Mouse (Mus musculus) forebrain, embryonic 15.5 days (tissue): Measurements from ENCODE around the gene Htt. TPM values are rescaled to one million over a fixed set of nuclear protein-coding genes. Genes with fewer than 3 reads are reported as not detected.

Experiments used
- ATAC-seq: fragments of 200-750 bp; cut with Nextera tagmentation; replicated peaks from 2 replicates; pipeline ENCODE4 v1.8.0; 2017; ENCODE audit warnings: mild to moderate bottlenecking, moderate TSS enrichment, moderate library complexity
- H3K27ac ChIP-seq: fragments of 300-500 bp; sonication (generic); replicated peaks from 2 replicates; pipeline ENCODE4 v1.5.1; 2015; ENCODE audit warnings: mild to moderate bottlenecking, inconsistent platforms
- H3K27me3 ChIP-seq: fragments of 300-500 bp; sonication (generic); 2 replicates; pipeline ENCODE4 v1.6.1; 2015; ENCODE audit warnings: inconsistent platforms
- H3K36me3 ChIP-seq: fragments of 300-500 bp; sonication (generic); 2 replicates; pipeline ENCODE4 v1.6.1; 2015; ENCODE audit warnings: mild to moderate bottlenecking, inconsistent platforms
- H3K4me1 ChIP-seq: fragments of 300-500 bp; sonication (generic); 2 replicates; pipeline ENCODE4 v1.6.1; 2015; ENCODE audit warnings: inconsistent platforms
- H3K4me2 ChIP-seq: fragments of 300-500 bp; sonication (generic); replicated peaks from 2 replicates; pipeline ENCODE4 v1.6.1; 2015; ENCODE audit warnings: mild to moderate bottlenecking, inconsistent platforms
- H3K4me3 ChIP-seq: fragments of 300-500 bp; sonication (generic); 2 replicates; pipeline ENCODE4 v1.5.1; 2015; ENCODE audit warnings: mild to moderate bottlenecking, inconsistent platforms
- H3K9ac ChIP-seq: fragments of 300-500 bp; sonication (generic); replicated peaks from 2 replicates; pipeline ENCODE4 v1.6.1; 2015; ENCODE audit warnings: mild to moderate bottlenecking, inconsistent platforms
- H3K9me3 ChIP-seq: fragments of 300-500 bp; sonication (generic); 2 replicates; pipeline ENCODE4 v1.6.1; 2016; ENCODE audit warnings: inconsistent platforms
- WGBS: fragments of 180-500 bp; shearing (Covaris S2); methylation state at CpG from one replicate; pipeline ENCODE4 v1.1.7; 2015; ENCODE audit warnings: mixed read lengths; 5-methylcytosine and 5-hydroxymethylcytosine counted together
- polyA plus RNA-seq: library from polyadenylated mRNA; unstranded; fragments of >200 nt; fragmentation: Nextera tagmentation; extraction: Ambion mirVana; gene quantifications from 2 replicates; pipeline ENCODE4 v1.2.1, GENCODE M21; 2015

Htt gene
- polyA plus RNA-seq, 1 experiment from 2014 or later: 13.6 TPM

DNA sequence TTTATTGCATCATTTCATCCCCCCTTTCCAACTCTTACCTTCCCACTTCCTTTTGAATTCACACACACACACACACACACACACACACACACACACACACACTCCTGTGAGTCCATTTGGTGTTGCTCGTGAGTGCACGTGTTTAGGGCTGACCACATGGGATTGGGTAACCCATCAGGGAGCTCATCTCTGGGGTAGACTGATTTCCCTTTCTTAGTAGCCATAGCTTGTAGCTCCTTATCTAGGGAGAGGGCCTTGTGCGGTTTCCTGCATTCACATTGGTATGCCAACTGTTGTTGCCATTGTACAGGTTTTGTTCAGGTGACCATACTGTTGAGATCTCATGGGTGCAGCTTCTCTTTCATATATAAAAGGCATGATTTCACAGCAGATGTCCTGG lies 181.9 kb downstream of the Htt start:
- H3K4me2 ChIP-seq: no peak overlapping the region
- ATAC-seq: no peak
- WGBS: 90% methylated on average over 3 of the region's 3 CpGs

DNA sequence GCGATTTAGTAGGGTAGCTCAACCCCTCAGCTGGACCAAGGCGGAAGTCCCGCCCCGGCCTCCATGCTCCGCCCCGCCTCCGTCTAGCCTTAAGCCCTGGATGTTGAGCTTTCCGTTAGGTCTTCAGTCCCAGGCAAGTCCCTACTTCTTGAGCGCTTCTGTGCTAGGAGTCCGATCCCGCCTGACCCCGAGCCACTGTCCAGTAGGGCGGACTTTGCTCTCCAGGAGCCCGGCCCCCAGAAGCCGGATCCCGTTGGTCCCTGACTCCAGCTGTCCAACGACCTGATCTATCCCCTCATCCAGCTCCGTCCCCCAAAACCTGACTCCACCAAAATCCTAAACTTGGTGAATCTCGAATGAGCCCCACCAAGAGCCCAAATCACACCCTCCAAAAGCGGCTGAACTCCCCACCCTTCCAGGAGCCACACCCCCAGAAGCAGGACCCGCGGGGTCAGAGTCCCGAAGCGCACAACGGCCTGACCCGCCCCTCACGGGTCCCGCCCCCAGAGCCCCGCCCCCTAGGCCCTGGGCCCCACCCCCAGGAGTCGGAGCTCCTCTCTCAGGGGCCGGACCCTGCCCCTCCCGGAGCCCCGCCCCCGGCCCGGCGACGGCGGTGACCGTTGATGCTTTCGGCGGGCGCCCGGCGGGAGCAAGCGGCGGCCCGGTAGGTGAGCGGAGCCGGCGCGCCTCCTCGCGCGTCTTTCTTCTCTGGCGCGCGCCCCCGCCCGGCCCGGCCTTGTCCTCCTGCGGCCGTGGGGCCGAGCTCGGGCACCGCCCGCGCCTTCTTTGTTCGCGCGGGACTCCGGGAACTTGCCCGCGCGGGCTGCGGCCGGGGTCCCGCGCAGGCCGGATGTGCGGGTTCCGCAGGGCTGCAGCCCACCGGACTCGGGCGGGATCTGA lies 187.6 kb downstream of the Htt start, which contains the start of gene Rgs12:
Rgs12 (plus strand) TSS at position 585 of the 900 bp plus-strand sequence.
- Histone ChIP-seq H3K4me2 (peak within 1 kb of the TSS; percentile 82), H3K27me3 (no peaks in the 10 kb centered on the region), H3K9ac (peak within 1 kb of the TSS; percentile 98), H3K27ac (peak within 1 kb of the TSS; percentile 90), H3K4me3 (peak within 1 kb of the TSS; percentile 91), H3K4me1 (peaks cover 33% of the 10 kb centered on the region), H3K36me3 (peaks cover 5% of the 10 kb centered on the region; the same call in 1 of the 2 replicates), H3K9me3 (no peaks in the 10 kb centered on the region)
- under 1% methylated on average over 74 of the region's 84 CpGs for WGBS
- ATAC-seq: peak; percentile 88

More for the DNA sequence above, 181.9 kb downstream of the Htt start:
- Histone ChIP-seq H3K9me3 (no peaks in the 10 kb centered on the region), H3K27ac (no peak overlapping the region), H3K36me3 (no peaks in the 10 kb centered on the region), H3K9ac (no peak overlapping the region), H3K4me3 (no peak overlapping the region), H3K27me3 (no peaks in the 10 kb centered on the region), H3K4me1 (peaks cover 8% of the 10 kb centered on the region; the same call in 1 of the 2 replicates)

DNA sequence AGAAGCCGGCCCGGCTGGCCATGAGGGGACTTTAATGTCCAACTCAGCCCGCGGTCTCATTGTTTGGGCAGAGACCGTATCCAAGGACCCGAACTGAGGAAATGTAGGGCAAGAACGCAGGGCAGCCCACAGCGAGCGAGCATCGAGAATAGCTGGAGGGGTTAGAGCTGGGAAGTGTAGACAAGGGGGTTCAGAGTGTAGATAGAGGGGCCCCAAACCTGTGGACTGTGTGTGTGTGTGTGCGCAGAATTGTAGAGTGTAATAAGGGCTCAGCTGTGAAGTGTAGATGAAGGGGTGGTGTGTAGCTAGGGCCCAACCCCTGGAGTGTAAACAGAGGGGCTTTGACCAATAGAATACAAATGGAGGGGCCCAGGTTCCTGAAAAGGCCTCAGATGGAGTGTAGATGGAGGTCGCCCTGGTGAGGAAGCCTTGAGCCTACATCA lies 188.2 kb downstream of the Htt start:
- Histone ChIP-seq H3K9me3 (no peaks in the 10 kb centered on the region), H3K27me3 (no peaks in the 10 kb centered on the region), H3K9ac (peak overlapping the region; percentile 98), H3K4me3 (peak overlapping the region; percentile 91), H3K27ac (peak overlapping the region; percentile 90), H3K4me2 (peak overlapping the region; percentile 82), H3K4me1 (peaks cover 39% of the 10 kb centered on the region), H3K36me3 (peaks cover 5% of the 10 kb centered on the region; the same call in 1 of the 2 replicates)
- WGBS: under 1% methylated on average over 12 of the region's 12 CpGs
- peak; percentile 67 for ATAC-seq

DNA sequence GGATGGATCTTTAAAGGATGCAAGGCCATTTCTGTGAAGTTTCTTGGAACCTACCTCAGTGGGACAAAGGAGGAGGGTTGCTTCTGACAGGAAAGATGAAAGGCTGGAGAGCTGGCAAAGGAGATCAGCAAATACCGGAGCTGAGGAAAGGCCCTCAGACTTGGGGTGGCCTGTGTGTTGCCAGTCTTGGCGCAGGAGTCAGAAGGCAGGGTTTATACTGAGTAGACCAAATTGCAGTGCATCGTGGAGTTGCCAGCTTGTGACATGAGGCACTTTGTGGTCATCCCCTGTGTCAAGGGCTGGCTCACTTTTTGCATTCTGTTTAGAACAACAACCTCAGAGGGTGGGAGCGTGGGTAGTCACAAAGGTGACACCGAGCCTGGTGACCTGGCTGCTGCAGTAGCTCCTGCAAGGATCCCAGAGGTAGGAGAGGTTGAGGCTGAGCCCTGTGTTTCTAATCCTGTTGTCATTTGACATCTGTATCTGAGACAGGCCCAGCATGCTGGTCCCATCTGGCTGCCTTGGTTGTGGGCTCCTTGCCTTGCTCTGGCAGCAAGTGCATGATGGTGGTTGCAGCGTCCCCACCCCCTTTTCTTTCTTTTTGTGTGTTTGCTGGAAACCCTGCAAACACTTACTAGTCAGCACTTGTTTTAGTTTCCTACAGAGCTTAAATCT lies 189.1 kb downstream of the Htt start:
- H3K27me3 ChIP-seq: no peaks in the 10 kb centered on the region
- peak overlapping the region; percentile 98 for H3K9ac ChIP-seq
- peaks cover 47% of the 10 kb centered on the region for H3K4me1 ChIP-seq
- H3K4me2 ChIP-seq: peak overlapping the region; percentile 82
- H3K4me3 ChIP-seq: peak overlapping the region; percentile 91
- ATAC-seq: no peak
- H3K27ac ChIP-seq: peak overlapping the region; percentile 90
- H3K36me3 ChIP-seq: peaks cover 5% of the 10 kb centered on the region; the same call in 1 of the 2 replicates
- no peaks in the 10 kb centered on the region for H3K9me3 ChIP-seq
- 50% methylated on average over 6 of the region's 6 CpGs for WGBS

DNA sequence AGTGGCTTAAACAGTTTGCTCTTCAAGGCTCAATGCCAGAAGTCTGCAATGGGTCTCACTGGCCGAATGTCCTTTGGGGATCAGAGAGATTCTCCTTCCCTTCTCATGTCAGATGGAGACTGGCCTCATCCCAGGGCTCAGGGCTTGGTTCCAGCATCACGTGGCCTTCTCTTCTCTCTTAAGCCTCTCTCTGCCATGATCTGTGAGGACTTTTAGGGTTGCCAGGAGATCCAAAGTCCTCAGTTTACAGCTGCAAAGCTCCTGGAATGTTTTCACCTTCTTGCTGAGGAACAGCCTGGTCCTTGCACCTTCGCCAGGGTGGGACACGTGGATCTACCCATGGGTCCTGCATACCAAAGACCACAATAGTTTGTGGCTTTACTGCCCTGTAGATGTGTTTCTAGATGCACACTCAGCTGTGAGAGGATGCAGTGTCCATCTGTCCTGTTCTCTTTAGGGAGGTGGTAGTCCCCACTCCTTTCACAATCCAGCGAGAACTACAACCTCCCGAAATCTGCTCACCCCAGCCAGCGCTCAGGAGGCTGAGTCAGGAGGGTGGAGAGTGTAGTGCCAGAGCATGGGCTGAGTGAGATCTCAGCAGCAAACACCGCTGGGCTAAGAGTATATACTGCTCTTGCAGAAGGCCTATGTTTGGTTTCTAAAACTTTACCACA lies 189.8 kb downstream of the Htt start:
- peaks cover 54% of the 10 kb centered on the region for H3K4me1 ChIP-seq
- no peaks in the 10 kb centered on the region for H3K9me3 ChIP-seq
- peaks cover 5% of the 10 kb centered on the region; the same call in 1 of the 2 replicates for H3K36me3 ChIP-seq
- WGBS: 88% methylated on average over 8 of the region's 8 CpGs
- no peak overlapping the region for H3K9ac ChIP-seq
- peak overlapping the region; percentile 91 for H3K4me3 ChIP-seq
- H3K4me2 ChIP-seq: peak overlapping the region; percentile 82
- peak overlapping the region; percentile 90 for H3K27ac ChIP-seq
- no peak for ATAC-seq
- no peaks in the 10 kb centered on the region for H3K27me3 ChIP-seq

DNA sequence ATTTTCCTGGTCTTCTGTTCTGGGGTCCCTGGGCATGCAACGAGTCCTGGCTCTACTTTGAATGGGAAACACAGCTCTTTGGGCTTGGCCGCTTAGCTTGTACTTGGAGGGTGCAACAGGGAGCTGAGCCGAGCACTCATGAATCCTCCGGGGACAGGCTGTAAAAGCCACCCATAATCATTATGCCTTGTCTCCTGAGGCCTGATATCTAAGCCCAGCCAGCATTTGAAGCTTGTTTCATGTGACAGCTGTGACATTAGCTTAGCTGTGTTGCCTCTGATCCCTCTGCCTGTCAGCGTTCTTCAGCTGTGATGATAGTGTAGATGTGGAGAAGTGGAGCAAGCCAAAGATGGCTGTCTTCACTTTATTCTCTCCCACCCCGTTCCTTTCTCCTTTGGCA lies 193.0 kb downstream of the Htt start:
- Histone ChIP-seq H3K27me3 (no peaks in the 10 kb centered on the region), H3K4me1 (peaks cover 56% of the 10 kb centered on the region), H3K27ac (no peak overlapping the region), H3K9me3 (no peaks in the 10 kb centered on the region), H3K36me3 (peaks cover 5% of the 10 kb centered on the region; the same call in 1 of the 2 replicates), H3K4me3 (no peak overlapping the region), H3K9ac (no peak overlapping the region), H3K4me2 (no peak overlapping the region)
- WGBS: 74% methylated on average over 6 of the region's 6 CpGs
- no peak for ATAC-seq

DNA sequence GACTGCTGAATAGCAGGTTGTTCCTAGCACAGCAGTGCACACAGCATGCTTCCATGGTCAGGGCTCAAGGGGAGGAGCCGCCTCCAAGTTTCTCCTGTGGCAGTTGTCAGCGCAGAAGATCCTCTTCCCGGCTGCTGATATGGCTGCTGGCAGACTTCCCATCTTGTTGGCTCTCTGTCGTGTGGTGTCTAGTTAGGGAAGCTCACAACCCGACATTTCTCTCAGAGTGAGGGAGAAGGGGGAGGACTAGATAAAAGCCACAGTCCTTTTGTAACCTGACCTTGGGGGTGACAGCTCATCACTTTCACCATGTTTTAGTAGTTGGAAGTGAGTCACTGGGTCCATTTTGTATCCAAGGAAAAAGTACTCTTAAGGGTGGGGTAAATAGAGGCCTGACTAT lies 194.1 kb downstream of the Htt start:
- Histone ChIP-seq H3K9me3 (no peaks in the 10 kb centered on the region), H3K27ac (no peak overlapping the region), H3K4me1 (peaks cover 47% of the 10 kb centered on the region), H3K4me2 (no peak overlapping the region), H3K9ac (no peak overlapping the region), H3K27me3 (no peaks in the 10 kb centered on the region), H3K36me3 (peaks cover 5% of the 10 kb centered on the region; the same call in 1 of the 2 replicates), H3K4me3 (no peak overlapping the region)
- no peak for ATAC-seq
- 49% methylated on average over 5 of the region's 5 CpGs for WGBS

DNA sequence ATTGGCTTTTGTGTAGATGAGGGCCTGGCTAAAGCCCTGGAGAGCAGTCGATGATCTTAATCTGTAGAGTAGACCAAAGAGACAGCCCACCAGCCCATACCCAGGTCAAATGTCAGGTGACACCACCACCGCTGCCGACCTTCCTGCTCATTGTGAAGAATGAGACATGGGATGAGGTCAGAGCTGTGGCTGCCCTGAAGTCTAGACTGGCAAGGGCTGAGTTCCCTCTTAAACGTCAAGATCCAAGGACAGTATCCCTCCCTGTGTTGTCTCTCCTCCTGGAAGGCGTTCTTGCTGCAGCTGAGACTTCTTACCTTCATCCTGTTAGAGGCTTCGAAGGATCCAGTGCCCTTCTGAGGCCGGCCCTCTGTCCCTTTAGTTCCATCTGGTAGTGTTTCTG lies 194.6 kb downstream of the Htt start:
- no peak for ATAC-seq
- 89% methylated on average over 7 of the region's 7 CpGs for WGBS
- H3K4me3 ChIP-seq: no peak overlapping the region

DNA sequence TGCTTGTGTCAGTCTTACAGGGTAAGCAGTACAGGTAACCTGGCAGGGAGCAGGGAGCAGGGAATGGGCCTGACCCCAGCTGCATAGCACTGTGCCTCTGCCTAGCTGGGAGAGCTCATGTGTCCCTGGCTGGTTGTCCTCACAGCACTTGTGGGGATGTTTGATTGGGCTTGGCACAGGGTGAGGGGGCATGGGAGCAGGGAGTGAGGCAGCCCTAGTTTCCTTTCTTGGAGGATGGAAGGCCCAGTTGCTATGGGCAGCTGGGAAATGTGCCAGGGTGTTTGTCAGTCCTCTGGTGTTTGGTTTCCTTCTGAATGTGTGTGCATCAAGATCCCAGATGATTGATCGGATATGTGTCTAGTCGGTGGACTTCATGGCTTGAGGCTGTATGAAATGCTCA lies 195.5 kb downstream of the Htt start:
- no peak overlapping the region for H3K4me3 ChIP-seq
- H3K9ac ChIP-seq: no peak overlapping the region
- 0 out of 2 replicates have a peak overlapping the region, but pooled peaks have one; percentile 27 for H3K27ac ChIP-seq
- peaks cover 5% of the 10 kb centered on the region; the same call in 1 of the 2 replicates for H3K36me3 ChIP-seq
- no peaks in the 10 kb centered on the region for H3K27me3 ChIP-seq
- ATAC-seq: peak; percentile 67
- WGBS: 48% methylated on average over 2 of the region's 2 CpGs
- no peaks in the 10 kb centered on the region for H3K9me3 ChIP-seq
- no peak overlapping the region for H3K4me2 ChIP-seq
- peaks cover 38% of the 10 kb centered on the region for H3K4me1 ChIP-seq

More for the DNA sequence above, 194.6 kb downstream of the Htt start:
- H3K4me1 ChIP-seq: peaks cover 42% of the 10 kb centered on the region
- no peak overlapping the region for H3K9ac ChIP-seq
- H3K27ac ChIP-seq: no peak overlapping the region
- peaks cover 5% of the 10 kb centered on the region; the same call in 1 of the 2 replicates for H3K36me3 ChIP-seq
- H3K27me3 ChIP-seq: no peaks in the 10 kb centered on the region
- H3K9me3 ChIP-seq: no peaks in the 10 kb centered on the region
- H3K4me2 ChIP-seq: no peak overlapping the region

DNA sequence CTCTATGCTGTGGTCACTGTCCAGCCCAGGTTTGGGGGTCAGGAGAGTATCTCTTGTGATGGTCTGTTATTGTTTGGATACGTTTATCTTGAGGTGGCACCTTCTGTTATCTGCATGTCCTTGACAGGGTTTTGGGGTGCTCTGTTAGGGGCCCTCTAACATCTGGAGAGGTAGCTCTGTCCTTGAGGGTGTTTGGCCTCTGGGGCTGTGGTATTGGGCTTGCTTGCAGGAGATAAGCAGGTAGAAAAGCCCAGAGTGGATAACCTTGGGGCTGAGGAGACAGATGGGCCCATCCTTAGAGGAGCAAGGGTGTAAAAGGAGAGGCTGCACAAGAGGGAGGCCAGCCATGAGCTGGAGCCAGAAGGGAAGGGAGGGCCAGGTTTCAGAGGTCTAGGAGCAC lies 198.5 kb downstream of the Htt start:
- Histone ChIP-seq H3K9me3 (no peaks in the 10 kb centered on the region), H3K27ac (no peak overlapping the region), H3K4me3 (no peak overlapping the region), H3K4me2 (no peak overlapping the region), H3K27me3 (no peaks in the 10 kb centered on the region), H3K4me1 (peaks cover 22% of the 10 kb centered on the region), H3K36me3 (peaks cover 3% of the 10 kb centered on the region; the same call in 1 of the 2 replicates), H3K9ac (no peak overlapping the region)
- 87% methylated on average over 1 of the region's 1 CpGs for WGBS
- ATAC-seq: no peak
